Comparison of ENCODE assay signal across 8 mouse cellular contexts in the genomic region with DNA sequence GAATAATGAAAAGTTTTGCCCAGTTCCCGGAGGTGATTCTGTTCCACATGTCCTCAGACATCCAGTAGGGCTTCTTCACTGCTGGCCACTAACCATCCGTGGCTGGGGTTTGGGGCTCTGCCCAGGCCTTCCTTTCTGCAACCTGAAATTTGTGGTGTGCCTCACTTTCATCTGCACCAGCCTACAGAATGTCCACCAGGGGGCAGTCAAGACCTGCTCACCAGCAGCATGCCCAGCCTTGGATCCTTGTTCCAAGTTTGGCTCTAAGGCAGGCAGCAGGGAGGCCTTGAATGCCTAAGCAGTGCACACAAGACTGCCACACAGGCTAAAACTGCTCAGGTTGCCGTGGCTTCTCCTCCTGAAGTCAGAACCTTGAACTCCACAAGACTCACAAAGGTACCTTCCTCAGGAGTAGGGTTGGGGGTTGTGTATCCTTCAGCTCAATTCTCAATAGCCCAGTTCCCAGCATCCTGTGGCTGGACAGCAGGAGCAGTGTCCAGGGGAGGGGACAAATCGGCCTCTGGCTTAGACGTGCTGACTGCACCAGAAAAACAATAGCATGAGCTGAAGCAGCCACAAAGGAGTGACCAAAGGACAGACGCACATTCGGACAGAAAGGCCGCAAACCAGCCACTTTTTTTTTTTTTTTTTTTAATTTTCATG. TPM values are rescaled to one million over a fixed set of nuclear protein-coding genes. Genes with fewer than 3 reads are reported as not detected.
DNase-seq lines count a peak whose midpoint lies in the region; ATAC-seq lines count a peak whose summit lies in the region.

No protein-coding gene starts in this region.

- intact Hi-C loops in left cerebral cortex, postnatal 14 days (cut with DNase I), result loop anchor here (1.0 kb wide), 1 partner anchor 154 kb away; the partner anchor contains the start of gene Faap20

- no peak overlapping the region for H3K4me2 ChIP-seq in intestine, embryonic 15.5 days (replicated peaks)

- no peaks in the 10 kb centered on the region for H3K27me3 ChIP-seq in intestine, embryonic 15.5 days (replicated peaks)

- ATAC-seq in intestine, embryonic 15.5 days, result peak; percentile 86

- WGBS in intestine, embryonic 15.5 days, result 47% methylated on average over 8 of the region's 8 CpGs

- no peaks in the 10 kb centered on the region for H3K36me3 ChIP-seq in intestine, embryonic 15.5 days

- 0 out of 2 replicates have a peak overlapping the region, but pooled peaks have one; percentile 17 for H3K27ac ChIP-seq in intestine, embryonic 15.5 days

- DNase-seq in adrenal gland, adult 2 months, result peak; percentile 89
- peak; percentile 85 for DNase-seq in embryo, embryonic 11.5 days (ENCODE audit: low read depth, low spot score)
- DNase-seq in gastrocnemius, postnatal 4 days (ENCODE audit: low spot score in 2 of 2), result peak; percentile 80 to 87
- DNase-seq in left cerebral cortex, postnatal 14 days (ENCODE audit: low spot score in 2 of 2), result peak; percentile 93 to 94
- DNase-seq in mesoderm, embryonic 11.5 days (ENCODE audit: low read depth, low spot score), result peak; percentile 94
- DNase-seq in right cerebral cortex, postnatal 25 days, result peak; percentile 83
- peak; percentile 75 to 87 for DNase-seq in urinary bladder, postnatal 36 days (ENCODE audit: low spot score in 2 of 2)

- no peak overlapping the region for H3K4me3 ChIP-seq in intestine, embryonic 15.5 days (replicated peaks)

- 0 out of 2 replicates have a peak, but pooled peaks cover 4% of the 10 kb centered on the region for H3K4me1 ChIP-seq in intestine, embryonic 15.5 days (replicated peaks)

- H3K9ac ChIP-seq in intestine, embryonic 15.5 days, result no peak overlapping the region

- H3K9me3 ChIP-seq in intestine, embryonic 15.5 days, result no peaks in the 10 kb centered on the region

RNA-seq across cellular contexts. Expression of gene Morn1, which starts 9.0 kb away (rescaled TPM):
- total RNA-seq in adrenal gland, adult 2 months (2021), result 1 to 10 TPM; 5.5 to 5.9 TPM
- 14.2 and 18.8 TPM in 2 replicates for polyA plus RNA-seq in adrenal gland, adult 2 months (2012; rRNA removed)
- total RNA-seq in gastrocnemius, postnatal 4 days (2021), result 1 to 10 TPM; 3.9 to 4.4 TPM
- polyA plus RNA-seq in intestine, embryonic 15.5 days (2015; fragmentation: Nextera tagmentation; extraction: Ambion mirVana), result 3.0 and 3.9 TPM in 2 replicates
- 10 to 100 TPM; 12.1 to 12.9 TPM for total RNA-seq in left cerebral cortex, postnatal 14 days (2021)

RNA-seq across cellular contexts. Expression of gene Rer1, which starts 9.2 kb away (rescaled TPM):
- 100 to 1,000 TPM; 114 to 115 TPM for total RNA-seq in adrenal gland, adult 2 months (2021)
- 49.1 and 58.4 TPM in 2 replicates for polyA plus RNA-seq in adrenal gland, adult 2 months (2012; rRNA removed)
- total RNA-seq in gastrocnemius, postnatal 4 days (2021), result 10 to 100 TPM; 61.1 to 63.1 TPM
- polyA plus RNA-seq in intestine, embryonic 15.5 days (2015; fragmentation: Nextera tagmentation; extraction: Ambion mirVana), result 194 and 205 TPM in 2 replicates
- 10 to 100 TPM; 65.5 to 67.8 TPM for total RNA-seq in left cerebral cortex, postnatal 14 days (2021)

RNA-seq across cellular contexts. Expression of gene Pex10, which starts 28.6 kb away (rescaled TPM):
- total RNA-seq in adrenal gland, adult 2 months (2021), result 10 to 100 TPM; 17.9 to 23.9 TPM
- polyA plus RNA-seq in adrenal gland, adult 2 months (2012; rRNA removed), result 37.4 and 46.2 TPM in 2 replicates
- total RNA-seq in gastrocnemius, postnatal 4 days (2021), result 10 to 100 TPM; 12.2 to 14.0 TPM
- 23.3 and 26.0 TPM in 2 replicates for polyA plus RNA-seq in intestine, embryonic 15.5 days (2015; fragmentation: Nextera tagmentation; extraction: Ambion mirVana)
- total RNA-seq in left cerebral cortex, postnatal 14 days (2021), result 10 to 100 TPM; 21.2 to 23.1 TPM

RNA-seq across cellular contexts. Expression of gene Plch2, which starts 38.8 kb away (rescaled TPM):
- total RNA-seq in adrenal gland, adult 2 months (2021), result under 1 TPM; 0.40 to 0.83 TPM
- polyA plus RNA-seq in adrenal gland, adult 2 months (2012; rRNA removed), result 4.4 and 4.8 TPM in 2 replicates
- under 1 TPM; 0.15 to 0.29 TPM for total RNA-seq in gastrocnemius, postnatal 4 days (2021)
- 19.9 and 21.2 TPM in 2 replicates for polyA plus RNA-seq in intestine, embryonic 15.5 days (2015; fragmentation: Nextera tagmentation; extraction: Ambion mirVana)
- 10 to 100 TPM; 50.2 to 50.5 TPM for total RNA-seq in left cerebral cortex, postnatal 14 days (2021)
